Mouse (Mus musculus): Measurements from ENCODE around the gene Kmt2e. TPM values are rescaled to one million over a fixed set of nuclear protein-coding genes. Genes with fewer than 3 reads are reported as not detected.
"Not testable (repeated sequence)": the region's sequence is repeated elsewhere in the genome, so short reads cannot be mapped to it uniquely, and the experiment has no call there.

Gene Kmt2e
- total RNA-seq, 2 experiments from 2014 or later, result 90.6 to 93.1 TPM

DNA sequence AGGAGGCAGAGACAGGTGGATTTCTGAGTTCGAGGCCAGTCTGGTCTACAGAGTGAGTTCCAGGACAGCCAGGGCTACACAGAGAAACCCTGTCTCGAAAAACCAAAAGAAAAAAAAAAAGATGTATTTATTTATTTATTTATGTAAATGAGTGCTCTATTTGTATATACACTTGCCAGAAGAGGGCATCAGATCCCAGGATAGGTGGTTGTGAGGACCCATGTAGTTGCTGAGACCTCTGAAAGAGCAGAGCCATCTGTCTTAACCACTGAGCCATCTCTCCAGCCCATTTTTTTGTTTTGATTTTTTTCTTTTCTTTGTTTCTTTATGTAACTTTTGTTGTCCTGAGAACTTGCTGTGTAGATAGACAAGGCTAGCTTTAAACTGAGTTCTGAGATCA is 19.3 kb downstream of the Kmt2e start:
- not testable (repeated sequence) for H3K4me3 ChIP-seq; H3K27ac ChIP-seq; DNase-seq (ENCODE audit: low spot score in 2 of 2)
- TF ChIP-seq CTCF (conservative IDR thresholded peaks at IDR 0.05), result peak; percentile 47

DNA sequence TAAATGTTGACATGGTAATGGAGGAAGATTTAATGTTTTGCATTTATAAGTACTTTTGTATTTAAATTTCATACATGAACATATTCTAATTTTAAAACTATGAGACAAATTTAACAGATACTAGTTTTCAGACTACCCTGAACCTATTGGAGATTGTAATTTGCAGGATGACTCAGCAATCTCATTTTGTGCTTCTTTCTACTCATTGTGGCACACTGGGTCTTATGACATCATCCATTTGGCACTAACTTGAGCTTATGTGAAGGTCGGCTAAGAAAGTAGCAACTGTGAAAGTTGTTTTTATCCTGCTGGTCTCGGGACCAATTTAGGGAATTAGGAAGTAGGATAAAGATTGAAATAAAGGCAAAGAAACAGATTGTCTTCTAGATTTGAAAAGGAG is 27.4 kb downstream of the Kmt2e start:
- peak in 1 of 2 experiments; percentile 14 for DNase-seq (ENCODE audit: low spot score in 2 of 2)
- peak overlapping the region; percentile 46 for H3K27ac ChIP-seq
- H3K4me3 ChIP-seq, result no peak overlapping the region
- TF ChIP-seq CTCF (conservative IDR thresholded peaks at IDR 0.05), result no peak

DNA sequence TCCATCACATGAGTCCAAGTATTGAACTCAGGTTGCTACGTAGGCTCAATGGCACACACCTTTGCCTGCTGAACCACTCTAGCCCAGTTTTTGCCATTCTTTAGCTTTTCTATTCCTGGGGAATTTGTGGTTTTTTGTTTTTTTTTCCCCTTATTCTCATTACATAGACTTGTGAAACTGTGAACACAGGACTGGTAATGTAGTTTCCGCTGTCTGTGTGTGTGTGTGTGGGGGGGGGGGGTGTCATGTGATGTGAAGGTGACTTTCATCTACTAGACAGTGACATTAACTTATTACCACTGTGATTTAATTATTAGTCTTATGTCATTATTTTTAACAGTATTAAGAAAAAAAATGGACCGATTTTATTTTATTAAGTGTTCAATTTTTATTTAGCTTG is 30.0 kb downstream of the Kmt2e start:
- no peak for TF ChIP-seq CTCF (conservative IDR thresholded peaks at IDR 0.05)
- no peak overlapping the region for H3K27ac ChIP-seq
- no peak for DNase-seq (ENCODE audit: low spot score in 2 of 2)

DNA sequence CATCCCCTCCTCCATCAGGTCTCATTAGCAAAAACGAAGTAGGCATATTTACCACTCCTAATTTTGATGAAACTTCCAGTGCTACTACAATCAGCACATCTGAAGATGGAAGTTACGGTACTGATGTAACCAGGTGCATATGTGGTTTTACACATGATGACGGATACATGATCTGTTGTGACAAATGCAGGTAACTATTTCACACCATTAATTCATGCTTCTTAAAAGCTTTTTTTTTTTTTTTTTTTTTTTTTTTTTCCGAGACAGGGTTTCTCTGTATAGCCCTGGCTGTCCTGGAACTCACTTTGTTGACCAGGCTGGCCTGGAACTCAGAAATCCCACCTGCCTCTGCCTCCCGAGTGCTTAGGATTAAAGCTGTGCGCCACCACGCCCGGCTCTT is 30.5 kb downstream of the Kmt2e start:
- TF ChIP-seq CTCF (conservative IDR thresholded peaks at IDR 0.05), result no peak
- no peak for DNase-seq (ENCODE audit: low spot score in 2 of 2)
- Histone ChIP-seq H3K27ac (no peak overlapping the region), H3K4me3 (no peak overlapping the region)

More for the DNA sequence above, 30.0 kb downstream of the Kmt2e start:
- H3K4me3 ChIP-seq, result no peak overlapping the region

DNA sequence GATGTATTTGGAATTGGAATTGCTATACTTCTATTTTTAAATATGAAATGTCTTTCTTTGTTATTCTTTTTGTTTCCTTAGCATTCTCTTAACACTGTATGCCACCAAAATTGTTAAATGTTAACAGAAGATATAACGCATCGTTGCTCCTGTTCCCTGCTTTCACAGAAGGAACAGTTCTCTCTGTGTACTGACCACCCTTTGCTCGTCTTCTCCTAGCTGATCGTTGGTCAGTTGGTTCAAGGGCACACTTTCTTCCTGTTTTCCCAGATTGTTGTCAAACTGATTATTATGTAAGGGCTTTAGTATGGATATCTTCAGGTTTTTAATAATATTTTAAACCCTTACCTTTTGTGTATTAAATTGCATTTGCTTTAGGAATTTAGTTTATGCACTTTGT is 32.3 kb downstream of the Kmt2e start:
- no peak for DNase-seq (ENCODE audit: low spot score in 2 of 2)
- H3K27ac ChIP-seq, result no peak overlapping the region
- no peak for TF ChIP-seq CTCF (conservative IDR thresholded peaks at IDR 0.05)

DNA sequence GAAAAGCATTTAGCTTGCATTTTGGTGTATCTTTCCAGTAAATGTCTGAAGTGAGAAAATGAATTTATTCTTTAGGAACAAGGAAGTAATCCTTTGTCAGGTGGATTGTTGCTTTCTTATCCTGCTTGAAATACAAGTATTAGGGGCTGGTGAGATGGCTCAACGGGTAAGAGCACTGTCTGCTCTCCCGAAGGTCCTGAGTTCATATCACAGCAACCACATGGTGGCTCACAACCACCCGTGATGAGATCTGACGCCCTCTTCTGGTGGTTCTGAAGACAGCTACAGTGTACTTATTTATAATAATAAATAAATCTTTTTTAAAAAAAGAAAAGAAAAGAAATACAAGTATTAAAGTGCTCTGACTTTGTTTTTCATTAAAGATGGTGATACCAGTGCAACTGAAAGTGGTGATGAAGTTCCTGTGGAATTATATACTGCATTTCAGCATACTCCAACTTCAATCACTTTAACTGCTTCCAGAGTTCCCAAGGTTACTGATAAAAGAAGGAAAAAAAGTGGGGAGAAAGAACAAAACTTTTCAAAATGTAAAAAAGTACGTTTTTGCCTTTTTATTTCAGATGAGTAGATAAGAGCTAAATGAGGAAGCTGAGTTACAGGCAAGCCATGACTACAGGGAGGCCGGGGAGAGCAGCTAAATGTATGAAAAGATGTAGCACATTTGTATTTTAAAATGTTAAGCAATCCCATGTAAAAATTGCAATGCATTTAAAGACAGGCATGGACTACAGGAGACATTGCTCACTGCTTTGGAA is 39.0 kb downstream of the Kmt2e start:
- Histone ChIP-seq H3K27ac (no peak overlapping the region), H3K4me3 (no peak overlapping the region)
- peak; percentile 70 for TF ChIP-seq CTCF (conservative IDR thresholded peaks at IDR 0.05)
- DNase-seq (ENCODE audit: low spot score in 2 of 2), result no peak

More for the DNA sequence above, 32.3 kb downstream of the Kmt2e start:
- no peak overlapping the region for H3K4me3 ChIP-seq

DNA sequence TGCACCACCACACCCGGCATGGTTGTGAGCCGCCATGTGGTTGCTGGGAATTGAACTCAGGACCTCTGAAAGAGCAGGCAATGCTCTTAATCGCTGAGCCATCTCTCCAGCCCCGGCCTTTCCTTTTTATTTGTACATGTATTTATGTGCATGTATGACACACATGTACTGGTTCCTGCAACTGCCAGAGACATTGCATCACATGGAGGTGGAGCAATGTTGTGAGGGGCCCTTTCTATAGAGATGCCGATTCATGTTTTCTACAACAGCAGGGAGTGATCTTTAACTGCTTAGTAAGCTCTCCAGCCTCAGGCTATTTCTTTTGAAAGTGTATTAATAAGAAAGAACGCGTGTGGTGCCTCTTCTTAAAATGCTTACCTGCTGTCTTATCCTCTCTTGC is 49.6 kb downstream of the Kmt2e start:
- no peak for DNase-seq (ENCODE audit: low spot score in 2 of 2)
- no peak overlapping the region for H3K4me3 ChIP-seq
- no peak for TF ChIP-seq CTCF (conservative IDR thresholded peaks at IDR 0.05)

DNA sequence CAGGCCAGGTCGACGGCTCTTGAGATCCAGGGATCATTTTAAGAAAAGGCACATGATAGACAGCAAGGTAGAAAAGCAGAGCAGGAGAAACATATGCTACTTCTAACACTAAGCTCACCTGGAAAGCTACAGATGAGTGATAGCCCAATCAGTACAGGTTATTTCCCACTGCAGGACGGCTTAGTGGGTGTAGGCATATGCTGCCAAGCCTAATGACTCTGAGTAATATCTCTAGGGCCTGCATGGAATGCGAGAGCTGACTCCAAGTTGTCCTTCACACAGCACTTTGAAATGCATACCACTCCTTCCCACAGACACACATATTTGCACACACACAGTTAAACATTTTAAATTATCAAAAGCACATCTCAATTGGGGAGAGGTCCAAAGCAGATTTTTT is 55.0 kb downstream of the Kmt2e start:
- TF ChIP-seq CTCF (conservative IDR thresholded peaks at IDR 0.05), result no peak
- DNase-seq (ENCODE audit: low spot score in 2 of 2), result no peak
- Histone ChIP-seq H3K27ac (peak overlapping the region; percentile 49), H3K4me3 (no peak overlapping the region)

More for the DNA sequence above, 49.6 kb downstream of the Kmt2e start:
- H3K27ac ChIP-seq, result no peak overlapping the region

DNA sequence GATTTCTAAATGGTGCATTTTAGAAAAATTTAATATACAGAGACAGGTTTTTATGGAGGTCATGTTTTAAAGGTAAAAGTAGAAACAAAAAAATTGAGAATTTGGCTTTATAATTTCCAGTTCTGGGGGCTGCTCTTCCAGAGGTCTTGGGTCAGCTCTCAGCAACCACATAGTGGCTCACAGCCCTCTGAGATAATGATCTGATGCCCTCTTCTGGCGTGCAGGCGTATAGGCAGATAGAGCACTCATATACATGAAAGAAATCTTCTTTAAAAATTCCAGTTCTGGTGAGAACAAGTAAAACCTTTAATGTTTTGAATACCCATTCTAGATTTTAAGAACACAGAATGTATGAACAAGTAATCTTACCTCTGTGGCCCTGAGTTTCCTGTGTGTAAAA is 56.6 kb downstream of the Kmt2e start:
- no peak for DNase-seq (ENCODE audit: low spot score in 2 of 2)
- Histone ChIP-seq H3K27ac (peak overlapping the region; percentile 21; the same call in 1 of the 2 replicates), H3K4me3 (no peak overlapping the region)
- TF ChIP-seq CTCF (conservative IDR thresholded peaks at IDR 0.05), result peak; percentile 72

DNA sequence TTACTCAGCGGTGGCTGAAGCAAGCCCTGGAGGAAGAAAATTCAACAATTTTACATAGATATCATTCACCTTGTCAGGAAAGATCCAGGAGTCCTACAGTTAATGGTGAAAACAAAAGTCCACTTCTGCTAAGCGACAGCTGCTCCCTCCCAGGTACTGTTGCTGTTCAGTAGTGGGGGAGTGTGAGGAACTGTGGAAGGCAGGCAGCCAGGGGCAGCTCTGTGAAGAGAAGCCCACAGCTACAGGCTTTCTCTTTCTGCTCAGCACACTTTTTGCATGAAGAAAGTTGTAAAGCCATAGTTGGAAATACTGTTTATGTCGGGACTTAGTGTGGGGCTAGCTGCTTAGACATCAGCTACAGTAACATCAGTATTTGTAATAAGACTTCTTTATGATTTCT is 62.2 kb downstream of the Kmt2e start:
- Histone ChIP-seq H3K27ac (peak overlapping the region; percentile 56), H3K4me3 (no peak overlapping the region)
- DNase-seq (ENCODE audit: low spot score in 2 of 2), result no peak
- TF ChIP-seq CTCF (conservative IDR thresholded peaks at IDR 0.05), result no peak

DNA sequence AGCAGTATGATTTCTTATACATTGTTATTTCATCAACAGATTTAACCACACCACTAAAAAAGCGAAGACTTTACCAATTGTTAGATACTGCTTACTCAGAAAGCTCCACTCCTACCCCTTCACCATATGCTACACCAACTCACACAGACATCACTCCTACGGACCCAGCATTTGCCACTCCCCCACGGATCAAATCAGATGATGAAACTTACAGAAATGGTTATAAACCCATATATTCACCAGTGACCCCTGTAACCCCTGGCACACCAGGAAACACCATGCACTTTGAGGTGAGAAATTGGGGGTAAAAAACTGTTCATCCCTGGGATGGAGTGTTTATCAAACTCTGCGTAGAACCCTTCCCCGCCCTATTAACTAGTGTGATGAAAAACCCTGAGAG is 62.7 kb downstream of the Kmt2e start:
- Histone ChIP-seq H3K4me3 (no peak overlapping the region), H3K27ac (peak overlapping the region; percentile 56; the same call in 1 of the 2 replicates)
- no peak for TF ChIP-seq CTCF (conservative IDR thresholded peaks at IDR 0.05)
- no peak for DNase-seq (ENCODE audit: low spot score in 2 of 2)

DNA sequence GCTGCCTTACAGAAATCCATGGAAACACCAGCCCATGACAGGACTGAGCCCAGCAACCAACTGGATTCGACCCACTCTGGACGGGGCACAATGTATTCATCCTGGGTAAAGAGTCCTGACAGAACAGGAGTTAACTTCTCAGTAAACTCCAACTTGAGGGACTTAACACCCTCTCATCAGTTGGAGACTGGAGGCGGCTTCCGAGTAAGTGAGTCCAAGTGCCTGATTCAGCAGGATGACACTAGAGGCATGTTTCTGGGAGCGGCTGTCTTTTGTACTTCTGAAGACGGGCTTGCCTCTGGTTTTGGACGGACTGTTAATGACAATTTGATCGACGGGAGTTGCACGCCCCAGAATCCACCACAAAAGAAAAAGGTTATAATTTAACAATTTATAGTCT is 63.7 kb downstream of the Kmt2e start:
- no peak for TF ChIP-seq CTCF (conservative IDR thresholded peaks at IDR 0.05)
- peak overlapping the region; percentile 56 for H3K27ac ChIP-seq
- no peak for DNase-seq (ENCODE audit: low spot score in 2 of 2)
- H3K4me3 ChIP-seq, result no peak overlapping the region

DNA sequence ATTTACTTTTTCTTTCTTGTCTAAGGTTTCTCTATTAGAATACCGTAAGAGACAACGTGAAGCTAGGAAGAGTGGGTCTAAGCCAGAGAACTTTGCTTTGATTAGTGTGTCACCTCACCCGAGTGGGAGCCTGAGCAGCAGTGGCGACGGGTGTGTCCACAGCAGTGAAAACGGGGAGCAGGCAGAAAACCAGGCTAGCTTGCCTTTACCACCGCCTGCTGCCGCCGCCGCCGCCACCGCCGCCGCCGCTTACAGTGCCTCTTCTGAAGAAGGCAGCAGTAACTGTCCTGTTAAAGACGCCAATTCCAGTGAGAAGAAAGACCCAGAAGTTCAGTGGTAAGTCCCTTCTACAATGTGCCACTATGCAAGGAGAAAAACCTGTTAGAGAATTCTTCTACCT is 65.0 kb downstream of the Kmt2e start:
- TF ChIP-seq CTCF (conservative IDR thresholded peaks at IDR 0.05), result no peak
- Histone ChIP-seq H3K27ac (peak overlapping the region; percentile 37; the same call in 1 of the 2 replicates), H3K4me3 (no peak overlapping the region)
- DNase-seq (ENCODE audit: low spot score in 2 of 2), result no peak

DNA sequence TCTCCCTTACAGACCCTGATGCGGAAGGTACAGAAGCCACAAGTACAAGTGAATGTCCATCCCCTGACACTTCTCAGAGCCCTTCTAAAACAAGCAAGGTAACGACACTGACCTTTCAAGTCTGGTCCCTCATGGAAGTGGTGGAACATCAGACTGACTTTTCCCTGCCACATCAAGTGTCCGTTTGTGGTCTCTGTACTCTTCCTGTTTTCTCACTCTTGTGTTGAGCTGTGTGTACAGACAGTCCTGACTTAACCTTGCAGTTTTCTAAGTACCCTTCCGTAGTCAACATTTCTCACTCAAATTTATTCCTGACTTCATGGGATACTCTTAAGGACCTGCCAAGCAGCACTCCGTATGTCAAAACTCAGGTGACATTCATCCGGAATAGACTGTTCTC is 66.5 kb downstream of the Kmt2e start:
- no peak for TF ChIP-seq CTCF (conservative IDR thresholded peaks at IDR 0.05)
- Histone ChIP-seq H3K4me3 (no peak overlapping the region), H3K27ac (peak overlapping the region; percentile 37; the same call in 1 of the 2 replicates)
- DNase-seq (ENCODE audit: low spot score in 2 of 2), result no peak
